Mouse (Mus musculus): ENCODE data around the gene Abcc5.
"Not testable (repeated sequence)": the region's sequence is repeated elsewhere in the genome, so short reads cannot be mapped to it uniquely, and the experiment has no call there.

Gene Abcc5

DNA sequence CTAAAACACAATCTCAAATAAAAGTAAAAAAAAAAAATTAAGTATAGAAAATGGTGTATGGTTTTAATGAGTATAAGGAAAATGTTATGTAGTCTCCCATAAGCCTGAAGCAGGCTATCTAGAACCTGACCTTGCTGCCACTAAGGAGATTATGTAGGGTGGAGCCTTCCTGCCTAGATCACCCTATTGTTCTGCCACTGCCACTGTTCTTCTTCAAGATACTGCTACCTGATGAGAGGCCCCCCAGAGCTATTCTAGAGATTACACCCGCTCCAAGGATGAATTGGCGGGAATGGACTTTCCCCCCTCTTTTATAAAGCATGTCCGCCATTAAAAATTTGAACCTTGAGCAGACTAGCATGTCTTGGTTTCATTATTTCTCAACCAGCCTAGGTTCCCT, 64.7 kb downstream of the Abcc5 start:
- in situ Hi-C loops (cut with MboI, MseI), result not testable (repeated sequence)

DNA sequence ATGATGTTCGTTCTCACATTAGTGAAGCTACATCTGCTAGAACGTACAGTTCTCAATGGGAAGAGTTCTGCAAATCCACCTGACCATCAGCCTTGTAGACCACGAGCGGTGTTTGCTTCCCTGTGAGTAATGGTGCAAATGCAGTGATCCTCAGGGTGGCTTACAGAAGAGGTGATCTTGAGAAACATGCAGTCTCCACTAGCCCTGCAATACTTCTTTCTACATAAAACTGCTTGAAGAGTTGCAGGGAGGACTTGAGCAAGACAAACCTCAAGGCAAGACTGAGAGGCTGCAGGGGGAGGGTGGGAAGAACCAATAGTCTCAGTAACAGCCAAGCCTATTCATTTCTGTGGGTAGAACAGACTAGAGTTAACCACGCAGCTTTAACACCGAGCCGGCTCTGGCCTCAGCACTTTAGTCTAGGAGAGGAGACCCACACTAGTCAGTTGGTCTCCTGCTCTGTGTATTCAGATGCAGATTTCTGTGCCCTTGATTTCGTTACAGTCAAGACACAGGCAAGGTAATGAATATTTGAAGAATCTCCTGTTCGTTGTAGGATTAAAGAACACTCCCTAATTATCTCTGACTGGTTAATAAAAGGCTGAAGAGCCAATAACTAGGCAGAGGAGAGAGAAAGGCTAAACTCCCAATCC, 66.4 kb downstream of the Abcc5 start:
- in situ Hi-C loops (cut with MboI, MseI), result no loop called here

DNA sequence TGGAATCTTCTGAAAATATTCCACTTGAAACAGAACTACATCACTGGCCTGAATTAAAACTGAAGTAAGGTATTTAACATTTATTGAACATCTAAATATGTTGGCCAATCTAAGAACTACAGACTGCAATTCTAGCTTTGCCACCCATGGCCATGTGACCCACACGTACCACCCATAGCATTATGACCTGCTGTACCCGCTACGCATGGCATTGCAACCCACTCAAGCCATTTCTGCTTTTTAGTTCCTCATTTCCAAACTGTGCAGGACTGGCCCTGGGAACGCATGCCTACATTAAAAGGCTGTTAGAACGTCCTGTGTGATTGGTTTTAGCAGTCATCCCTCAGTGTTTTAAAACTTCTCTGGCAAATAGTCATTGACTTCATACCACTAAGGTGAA, 68.4 kb downstream of the Abcc5 start:
- in situ Hi-C loops (cut with MboI, MseI), result no loop called here

DNA sequence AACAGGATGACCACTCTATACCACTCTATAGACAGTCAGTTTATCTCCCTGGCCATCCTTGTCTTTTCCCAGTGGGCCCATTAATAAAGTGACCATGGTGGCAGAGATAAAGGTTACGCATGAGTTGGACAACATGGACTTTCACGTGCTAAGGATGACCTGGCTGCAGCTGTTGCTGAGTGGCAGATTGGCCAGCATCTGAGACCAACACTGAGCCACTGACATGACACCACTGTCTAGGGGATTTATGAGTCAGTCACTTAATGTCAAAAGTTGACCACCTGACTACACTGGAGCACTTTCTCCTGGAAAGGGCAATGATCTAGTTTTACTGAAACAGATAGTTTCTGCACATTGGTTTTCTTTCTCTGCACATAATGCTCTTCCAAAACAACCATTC, 71.4 kb downstream of the Abcc5 start:
- in situ Hi-C loops (cut with MboI, MseI), result no loop called here

DNA sequence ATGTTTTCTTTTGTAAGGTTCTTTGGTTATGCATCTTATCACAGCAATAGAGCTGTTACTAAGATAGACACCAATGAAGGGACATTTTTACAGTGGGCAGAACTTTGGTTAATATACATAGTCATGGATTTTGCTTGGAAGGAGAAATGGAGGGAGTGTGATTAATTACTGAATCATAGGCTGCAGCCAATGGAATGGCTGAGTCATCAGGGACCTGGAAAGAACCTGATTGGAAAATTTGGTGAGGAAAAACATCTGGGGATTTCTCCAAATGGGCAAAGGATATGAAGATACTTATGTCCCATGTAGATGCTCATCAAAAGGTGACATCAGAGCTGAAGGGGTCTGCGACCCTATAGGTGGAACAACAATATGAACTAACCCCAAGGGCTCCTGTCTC, 72.2 kb downstream of the Abcc5 start:
- in situ Hi-C loops (cut with MboI, MseI), result no loop called here

DNA sequence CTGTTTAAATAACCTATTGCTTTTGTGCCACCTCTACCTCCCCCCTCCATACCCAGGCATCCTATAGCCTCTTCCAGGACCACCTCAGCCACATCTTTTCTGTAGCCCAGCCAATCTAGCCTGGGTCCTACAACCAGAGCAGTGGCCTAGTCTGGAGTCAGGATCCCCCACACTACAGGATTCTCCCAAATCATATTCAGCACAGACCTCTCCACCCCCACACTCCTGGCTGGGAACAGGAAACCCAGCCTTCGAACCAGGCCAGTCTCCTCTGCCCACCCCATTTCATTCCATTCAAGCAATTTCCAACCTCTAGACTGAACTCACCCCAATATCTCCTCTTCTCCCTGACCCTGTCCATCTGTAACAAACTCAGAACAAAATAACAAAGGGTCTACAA, 80.7 kb downstream of the Abcc5 start:
- in situ Hi-C loops (cut with MboI, MseI), result no loop called here

DNA sequence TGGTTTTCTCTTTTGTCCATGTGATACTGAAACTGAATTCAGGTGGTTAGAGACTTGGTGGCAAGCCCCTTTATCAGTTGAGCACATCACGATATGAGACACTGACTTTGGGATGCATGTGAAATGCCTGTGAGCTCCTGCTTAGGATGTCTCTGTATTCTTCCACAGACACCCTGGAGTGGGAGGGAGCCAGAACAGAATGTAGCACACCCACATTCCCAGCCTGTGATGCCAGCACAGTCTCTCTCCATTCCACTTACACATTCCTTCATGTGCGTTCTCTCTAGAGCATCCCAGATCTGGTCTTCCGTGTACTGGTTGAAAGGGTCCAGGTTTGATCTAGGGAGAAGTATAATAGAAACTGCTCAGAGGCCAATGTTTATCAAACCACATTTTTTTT, 87.6 kb downstream of the Abcc5 start:
- in situ Hi-C loops (cut with MboI, MseI), result no loop called here

DNA sequence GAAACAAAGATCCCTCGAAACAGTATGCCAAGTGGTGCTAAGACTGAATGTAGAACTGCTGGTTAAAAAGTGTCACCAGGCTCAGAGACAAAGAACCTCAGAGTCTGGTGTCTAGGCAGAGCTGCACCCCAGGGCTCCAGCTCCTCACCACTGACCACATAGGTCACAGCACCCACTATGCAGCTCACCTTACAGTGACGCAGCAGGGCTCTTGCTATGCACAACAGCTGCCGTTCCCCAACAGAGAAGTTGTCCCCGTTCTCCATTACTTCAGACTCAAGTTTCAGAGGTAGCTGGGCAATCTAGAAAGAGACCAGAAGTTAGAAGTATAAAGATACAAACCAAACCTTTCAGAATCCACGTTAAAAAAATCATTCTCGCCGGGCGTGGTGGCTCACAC, 91.3 kb downstream of the Abcc5 start:
- in situ Hi-C loops (cut with MboI, MseI), result no loop called here

DNA sequence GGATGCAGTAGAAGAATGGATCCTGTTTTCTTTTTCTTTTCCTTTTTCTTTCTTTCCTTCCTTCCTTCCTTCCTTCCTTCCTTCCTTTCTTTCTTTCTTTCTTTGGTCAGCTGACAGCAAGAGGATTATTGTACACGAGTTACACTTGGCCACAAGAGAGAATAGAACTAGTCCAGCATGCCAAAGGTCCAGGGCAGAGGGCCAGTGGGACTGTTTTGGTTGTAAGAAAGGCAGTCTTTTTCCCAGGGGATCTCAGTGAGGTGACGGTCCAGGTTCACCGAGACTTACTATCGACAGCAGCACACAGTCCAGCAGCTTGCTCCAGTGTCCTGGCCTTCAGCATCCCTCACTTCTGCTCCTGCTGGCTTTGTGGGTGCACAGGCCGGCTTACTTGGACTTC, 97.9 kb downstream of the Abcc5 start:
- in situ Hi-C loops (cut with MboI, MseI), result no loop called here

DNA sequence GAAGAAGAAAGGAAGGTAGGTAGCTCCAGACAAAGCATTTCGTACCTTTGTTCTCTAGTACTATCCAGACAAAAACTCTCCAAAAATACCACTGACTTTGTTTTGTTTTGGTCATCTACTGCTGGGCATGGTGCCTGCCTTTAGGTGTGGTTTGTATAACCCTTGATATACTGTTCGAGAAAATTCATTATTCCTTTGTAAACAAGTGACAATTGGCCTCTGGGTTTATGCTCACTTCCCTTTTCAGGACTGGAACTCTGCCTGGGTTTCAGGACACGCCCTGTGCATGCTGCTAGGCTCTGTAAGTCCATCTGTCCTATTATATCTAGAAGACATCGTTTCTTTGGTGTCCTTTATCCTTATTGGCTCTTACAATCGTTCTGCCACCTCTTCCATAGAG, 100.9 kb downstream of the Abcc5 start, which contains the start of gene Cyp2ab1:
Cyp2ab1 (minus strand) TSS at position 119 of the 400 bp plus-strand sequence.
- in situ Hi-C loops (cut with MboI, MseI), result no loop called here

DNA sequence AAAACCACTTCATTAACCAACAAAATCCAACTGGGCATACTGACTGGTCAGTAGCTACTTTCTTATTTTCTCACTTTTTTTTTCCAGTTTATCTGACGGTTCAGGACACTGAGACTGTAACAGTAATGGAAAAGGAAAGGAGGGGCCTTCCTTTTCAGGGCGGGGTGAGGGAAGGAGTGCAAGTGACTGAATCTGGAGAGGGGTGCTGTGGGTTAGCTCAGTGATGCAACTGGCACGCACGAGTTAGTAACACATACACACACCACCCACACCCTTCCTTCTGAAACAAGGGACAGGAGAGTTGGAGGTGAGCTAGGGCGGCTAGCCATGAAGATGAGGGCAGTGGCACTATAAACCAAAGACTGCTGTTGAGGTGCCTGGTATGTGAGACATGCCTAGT, 102.3 kb downstream of the Abcc5 start:
- in situ Hi-C loops (cut with MboI, MseI), result no loop called here

DNA sequence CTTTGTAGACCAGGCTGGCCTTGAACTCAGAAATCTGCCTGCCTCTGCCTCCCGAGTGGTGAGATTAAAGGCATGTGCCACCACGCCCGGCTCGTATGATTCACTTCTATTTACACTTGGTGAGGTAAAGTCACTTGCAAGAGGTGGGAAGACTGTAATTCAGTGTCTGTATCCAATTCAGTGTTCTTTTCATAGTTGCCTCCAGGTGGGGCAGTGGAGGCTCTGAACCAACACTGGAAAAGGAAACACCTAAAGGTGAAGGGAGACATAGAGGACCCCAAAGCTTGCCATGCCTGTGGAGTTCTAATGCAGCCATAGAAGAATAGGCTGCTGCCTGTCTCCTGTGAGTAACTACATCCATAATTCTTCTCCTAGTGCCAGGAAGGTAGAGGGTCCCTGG, 103.9 kb downstream of the Abcc5 start:
- in situ Hi-C loops (cut with MboI, MseI), result no loop called here

DNA sequence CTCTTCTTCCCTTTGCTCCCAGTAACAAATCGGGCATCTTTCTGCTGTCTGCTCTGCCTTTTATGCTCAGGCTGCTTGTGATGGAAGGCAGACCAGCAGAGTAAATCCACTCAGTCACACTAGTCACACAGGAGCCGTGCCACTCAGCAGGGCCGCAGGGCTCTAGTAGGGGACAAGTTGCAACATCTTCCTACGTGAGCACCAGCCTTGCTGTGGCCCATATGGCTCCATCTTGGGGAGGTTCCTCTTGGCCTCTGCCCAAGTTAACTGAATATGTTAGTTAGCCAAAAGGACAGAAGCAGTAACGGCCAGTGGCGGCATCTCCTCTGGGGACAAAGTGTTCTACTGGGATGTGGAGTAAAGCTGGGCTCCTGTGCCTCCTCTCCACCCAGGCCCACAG, 109.4 kb downstream of the Abcc5 start:
- in situ Hi-C loops (cut with MboI, MseI), result loop anchor here (10.0 kb wide), 1 partner anchor 168 kb away; no protein-coding TSS in a partner anchor

DNA sequence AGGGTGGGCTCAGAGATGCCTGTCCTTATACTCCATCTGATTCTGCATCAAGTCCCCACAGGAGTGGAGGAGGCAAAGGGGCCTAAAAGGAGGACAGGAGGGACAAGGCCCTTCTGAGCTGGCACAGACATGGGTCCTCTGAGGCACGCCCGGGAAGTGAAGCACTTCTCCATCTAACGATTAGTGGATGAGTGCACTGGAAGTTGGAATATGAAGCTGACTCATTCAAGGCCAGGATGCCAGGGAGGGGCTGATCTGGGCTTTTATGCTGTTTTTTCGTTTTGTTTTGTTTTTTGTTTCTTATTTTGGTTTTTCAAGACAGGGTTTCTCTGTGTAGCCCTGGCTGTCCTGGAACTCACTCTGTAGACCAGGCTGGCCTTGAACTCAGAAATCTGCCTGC, 110.9 kb downstream of the Abcc5 start:
- in situ Hi-C loops (cut with MboI, MseI), result loop anchor here (10.0 kb wide), 1 partner anchor 170 kb away; no protein-coding TSS in a partner anchor

DNA sequence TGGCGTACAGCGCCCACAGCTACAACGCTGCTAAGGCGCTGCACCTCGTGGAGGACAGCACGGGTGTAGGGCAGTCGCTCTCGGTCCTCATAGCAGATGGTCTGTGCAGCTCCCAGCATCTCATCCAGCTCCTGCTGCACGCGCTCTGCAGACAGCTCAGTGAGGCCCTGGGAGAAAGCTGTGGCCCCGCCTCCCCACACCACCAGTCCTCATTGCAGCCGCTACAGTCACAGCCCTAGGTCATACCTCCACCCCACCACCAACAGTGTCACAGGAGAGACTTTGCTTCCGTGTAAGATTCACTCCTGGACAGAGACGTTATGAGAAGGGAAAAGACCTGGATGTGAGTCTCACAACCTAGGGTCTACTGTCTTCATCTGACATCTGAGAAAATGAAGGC, 113.9 kb downstream of the Abcc5 start:
- in situ Hi-C loops (cut with MboI, MseI), result loop anchor here (10.0 kb wide), 1 partner anchor 173 kb away; no protein-coding TSS in a partner anchor

DNA sequence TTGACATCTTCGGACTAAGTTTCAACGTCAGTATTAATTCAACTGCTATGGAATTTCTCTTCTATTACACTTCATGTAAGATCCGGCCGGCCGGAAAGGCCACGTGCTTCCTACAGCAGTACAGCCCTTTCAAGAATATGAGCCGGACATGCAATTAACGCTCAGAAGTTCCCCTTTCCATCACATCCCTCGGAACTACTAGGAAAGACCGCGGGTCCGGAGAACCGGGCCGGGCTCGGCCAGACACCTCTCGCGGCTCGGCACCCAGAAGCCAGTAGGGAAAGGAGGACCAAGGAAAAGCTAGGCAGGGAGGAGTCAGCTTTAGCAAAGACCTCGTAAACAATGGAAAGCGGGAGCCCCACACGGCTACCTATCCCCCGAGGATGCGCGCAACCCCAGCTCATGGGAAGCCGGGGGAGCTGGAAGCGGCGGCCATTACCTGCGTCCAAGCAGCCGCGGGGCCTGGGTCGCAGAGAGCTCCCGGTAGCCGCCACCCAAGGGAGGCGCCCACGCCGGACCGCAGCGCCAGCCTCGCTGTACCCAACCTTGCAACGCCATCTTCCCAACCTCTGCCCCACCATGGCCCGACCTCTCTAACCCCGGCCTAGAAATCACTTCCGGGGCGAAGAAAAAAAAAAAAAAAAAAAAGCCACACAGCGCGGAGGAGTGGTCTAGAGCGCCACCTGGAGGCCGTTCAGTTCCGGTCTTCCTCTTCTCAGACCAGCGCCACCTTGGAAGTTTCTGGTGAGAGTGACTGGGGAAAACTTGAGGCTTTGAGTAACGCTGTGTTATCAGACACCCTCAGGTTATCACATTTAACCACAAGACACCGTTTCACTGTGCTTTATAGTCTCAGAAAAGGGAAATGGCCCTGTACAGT, 124.2 kb downstream of the Abcc5 start, which contains the start of gene Parl:
Parl (minus strand) TSS at position 618 of the 880 bp plus-strand sequence.
- in situ Hi-C loops (cut with MboI, MseI), result no loop called here

DNA sequence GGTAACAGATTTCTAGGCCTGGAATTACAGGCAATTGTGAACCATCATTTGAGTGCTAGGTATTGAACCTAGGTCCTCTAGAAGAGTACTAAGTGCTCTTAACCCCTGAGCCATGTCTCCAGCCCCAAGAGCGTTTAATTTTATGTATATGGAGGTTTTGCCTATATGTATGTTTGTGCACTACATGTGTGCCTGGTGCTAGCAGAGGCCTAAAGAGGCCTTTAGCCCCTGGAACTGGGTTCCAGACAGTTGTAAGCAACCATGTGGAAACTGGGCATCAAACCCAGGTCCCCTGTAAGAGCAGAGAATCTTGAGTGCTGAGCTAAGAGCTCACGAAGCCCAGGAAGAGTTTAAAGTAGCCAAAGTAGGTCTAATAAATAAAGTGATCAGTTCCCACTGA, 126.1 kb downstream of the Abcc5 start:
- in situ Hi-C loops (cut with MboI, MseI), result no loop called here
